Mouse (Mus musculus): ENCODE data around the gene Spdya.
"Not testable (repeated sequence)": the region's sequence is repeated elsewhere in the genome, so short reads cannot be mapped to it uniquely, and the experiment has no call there.

Gene Spdya

DNA sequence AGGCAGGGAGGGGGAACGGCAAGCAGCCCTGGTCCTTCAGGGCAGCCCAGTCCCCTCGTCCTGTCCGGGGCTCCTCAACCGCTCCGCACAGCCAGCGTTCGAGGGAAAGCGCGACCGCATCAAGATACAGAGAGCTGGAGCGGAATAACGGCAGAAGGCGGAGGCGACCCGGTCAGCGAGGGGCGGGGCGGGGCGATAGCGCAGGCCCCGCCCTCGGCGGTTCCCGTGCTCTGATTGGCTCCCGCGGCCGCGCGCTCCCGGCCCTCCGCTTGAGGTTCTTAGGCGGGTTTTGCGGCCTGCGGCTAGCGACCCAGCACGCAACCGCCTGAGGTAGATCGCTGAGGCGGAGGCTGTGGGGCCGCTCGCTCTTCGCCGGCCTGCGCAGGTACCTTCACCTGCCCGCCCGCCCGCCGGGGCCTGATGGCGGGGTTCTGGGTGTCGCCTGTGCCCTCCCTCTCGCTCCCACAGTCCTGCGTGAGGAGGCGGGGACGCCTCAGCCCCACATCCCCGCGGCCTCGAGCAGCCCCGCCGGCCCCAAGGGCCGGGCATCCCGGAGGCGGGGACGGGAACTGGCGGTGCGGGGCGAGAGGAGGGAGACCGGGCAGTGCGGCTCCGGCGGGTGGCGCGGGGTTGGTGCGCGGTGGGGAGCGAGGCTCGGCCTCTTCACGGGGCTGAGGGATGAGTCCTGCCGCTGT, at the start of gene Spdya:
TSS of gene Spdya (plus strand) at position 305 of the 695 bp plus-strand sequence.
- peak; percentile 87 for DNase-seq (ENCODE audit: extremely low read depth, insufficient read length, low spot score)

GRCm38 (mm10) chr17:71506832-71507231, 45.0 kb upstream of the Spdya start:
- no peak for DNase-seq (ENCODE audit: extremely low read depth, insufficient read length, low spot score)

- DNase-seq (ENCODE audit: extremely low read depth, insufficient read length, low spot score): no peak
Measured at GRCm38 (mm10) chr17:71510297-71510696, 41.6 kb upstream of the Spdya start.

- DNase-seq (ENCODE audit: extremely low read depth, insufficient read length, low spot score): no peak
Measured at GRCm38 (mm10) chr17:71526302-71526708, 25.6 kb upstream of the Spdya start.

DNA sequence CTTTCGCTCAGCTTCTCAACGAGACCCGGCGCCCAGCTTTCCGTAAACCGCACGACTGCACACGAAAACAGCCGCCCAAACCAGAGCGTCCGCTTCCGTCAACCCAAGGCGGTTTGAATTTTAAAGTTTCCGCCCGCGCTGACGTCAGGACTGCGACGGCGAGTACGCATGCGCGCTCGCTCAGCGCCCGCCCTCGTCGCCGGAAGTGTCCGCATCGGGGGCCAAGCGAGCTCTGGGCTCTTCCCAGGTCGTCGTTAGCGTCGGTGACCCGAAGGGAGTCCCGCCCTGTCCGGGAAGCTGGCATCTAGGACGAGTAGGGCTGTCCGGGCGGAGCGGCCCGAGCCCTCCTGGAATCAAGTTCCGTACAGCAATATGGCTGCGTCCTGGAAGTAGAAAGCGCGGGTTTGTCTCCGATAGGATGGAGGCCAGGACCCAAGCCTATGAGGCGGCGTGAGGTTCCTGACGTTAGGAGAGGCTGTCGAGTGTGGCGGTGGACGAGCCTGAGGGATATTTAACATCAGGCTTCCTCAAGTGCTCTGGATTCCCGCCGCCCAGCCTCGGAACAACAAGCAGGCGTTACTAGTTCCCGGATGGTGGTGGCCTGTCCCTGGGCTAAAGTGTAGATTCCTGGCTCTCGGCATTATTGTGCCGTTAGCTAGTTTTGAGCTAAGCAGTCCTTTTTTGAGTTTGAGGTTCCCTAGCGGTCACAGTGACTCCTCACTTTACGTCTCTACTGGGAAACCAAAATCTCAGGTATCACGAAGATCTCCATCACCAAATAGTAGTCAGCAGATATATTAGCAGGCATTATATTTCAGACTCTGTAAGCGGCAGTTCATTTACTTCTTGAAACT, 24.9 kb upstream of the Spdya start, which contains the start of gene Ndc80:
TSS of gene Ndc80 (minus strand) at position 147 of the 854 bp plus-strand sequence.
- DNase-seq (ENCODE audit: extremely low read depth, insufficient read length, low spot score): peak; percentile 98

GRCm38 (mm10) chr17:71528042-71528441, 23.8 kb upstream of the Spdya start:
- DNase-seq (ENCODE audit: extremely low read depth, insufficient read length, low spot score): no peak

DNA sequence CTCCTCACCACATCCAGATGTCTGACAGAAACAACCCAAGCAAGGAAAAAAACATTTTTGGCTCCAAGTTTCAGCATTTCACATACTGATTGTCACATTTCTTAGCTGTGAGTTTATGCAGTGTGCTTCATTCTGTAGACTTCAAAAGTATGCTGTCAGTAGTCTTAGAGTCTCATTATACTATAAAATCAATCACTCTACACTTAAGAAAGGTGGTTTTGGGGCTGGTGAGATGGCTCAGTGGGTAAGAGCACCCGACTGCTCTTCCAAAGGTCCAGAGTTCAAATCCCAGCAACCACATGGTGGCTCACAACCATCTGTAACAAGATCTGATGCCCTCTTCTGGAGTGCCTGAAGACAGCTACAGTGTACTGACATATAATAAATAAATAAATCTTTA, 16.3 kb upstream of the Spdya start:
- not testable (repeated sequence) for DNase-seq (ENCODE audit: extremely low read depth, insufficient read length, low spot score)

- no peak for DNase-seq (ENCODE audit: extremely low read depth, insufficient read length, low spot score)
Measured at GRCm38 (mm10) chr17:71537164-71537563, 14.7 kb upstream of the Spdya start.

DNA sequence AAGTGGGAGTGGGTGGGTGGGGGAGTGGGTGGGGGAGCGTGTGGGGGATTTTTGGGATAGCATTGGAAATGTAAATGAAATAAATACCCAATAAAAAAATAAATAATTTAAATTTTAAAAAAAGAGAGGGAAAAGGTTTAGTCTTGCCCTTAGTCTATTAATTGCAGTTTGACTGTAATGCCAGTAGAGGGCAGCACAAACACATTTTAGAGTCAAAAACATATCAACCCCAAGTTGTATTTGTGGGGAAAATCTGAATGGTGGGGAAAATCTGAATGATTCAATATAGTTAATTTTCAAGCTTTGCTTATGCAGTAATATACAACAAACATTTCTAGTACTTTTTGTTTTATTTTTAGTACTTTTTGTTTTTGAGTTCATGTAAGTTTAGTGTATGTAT, 3.3 kb upstream of the Spdya start:
- no peak for DNase-seq (ENCODE audit: extremely low read depth, insufficient read length, low spot score)

DNA sequence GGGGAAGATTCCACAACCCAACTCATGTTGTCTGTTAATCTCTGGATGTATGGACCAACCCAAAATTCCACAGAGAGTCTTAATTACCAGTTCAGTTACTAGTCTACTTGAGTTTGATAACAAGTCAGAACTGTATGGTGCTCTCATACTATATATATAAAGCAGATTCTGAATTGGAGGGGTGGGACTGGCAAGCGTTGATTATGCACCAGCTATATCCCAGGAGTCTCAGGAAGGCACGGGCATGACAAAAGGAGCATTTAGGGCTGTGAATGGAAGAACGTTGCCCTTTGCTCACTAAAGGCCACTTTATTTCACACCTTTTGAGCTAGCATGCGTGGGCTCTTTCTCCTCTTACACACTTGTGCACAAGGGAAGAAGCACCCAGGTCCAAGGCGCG, 511 bp upstream of the Spdya start:
- DNase-seq (ENCODE audit: extremely low read depth, insufficient read length, low spot score): no peak

DNA sequence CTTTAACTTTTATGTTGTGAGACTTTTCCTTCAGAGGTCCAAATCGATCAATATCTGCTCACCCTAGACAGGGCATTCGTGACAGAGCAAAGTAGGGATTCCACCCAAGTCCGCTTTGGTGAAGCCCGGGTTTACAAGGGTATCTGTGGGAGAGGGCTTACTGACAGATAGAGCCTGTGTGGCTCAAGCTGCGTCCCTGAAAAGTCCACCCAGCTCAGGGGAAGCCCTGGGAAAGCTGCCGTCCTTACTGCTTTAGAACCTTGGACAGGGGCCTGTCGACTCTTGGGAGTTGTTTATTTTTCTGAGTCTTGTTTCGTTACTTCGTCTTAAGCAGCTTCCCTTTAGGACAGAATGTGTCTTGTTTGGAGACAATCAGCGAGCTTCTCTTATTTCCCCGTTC, 1.0 kb downstream of the Spdya start:
- no peak for DNase-seq (ENCODE audit: extremely low read depth, insufficient read length, low spot score)

GRCm38 (mm10) chr17:71561631-71562030, 9.8 kb downstream of the Spdya start:
- DNase-seq (ENCODE audit: extremely low read depth, insufficient read length, low spot score): no peak

DNA sequence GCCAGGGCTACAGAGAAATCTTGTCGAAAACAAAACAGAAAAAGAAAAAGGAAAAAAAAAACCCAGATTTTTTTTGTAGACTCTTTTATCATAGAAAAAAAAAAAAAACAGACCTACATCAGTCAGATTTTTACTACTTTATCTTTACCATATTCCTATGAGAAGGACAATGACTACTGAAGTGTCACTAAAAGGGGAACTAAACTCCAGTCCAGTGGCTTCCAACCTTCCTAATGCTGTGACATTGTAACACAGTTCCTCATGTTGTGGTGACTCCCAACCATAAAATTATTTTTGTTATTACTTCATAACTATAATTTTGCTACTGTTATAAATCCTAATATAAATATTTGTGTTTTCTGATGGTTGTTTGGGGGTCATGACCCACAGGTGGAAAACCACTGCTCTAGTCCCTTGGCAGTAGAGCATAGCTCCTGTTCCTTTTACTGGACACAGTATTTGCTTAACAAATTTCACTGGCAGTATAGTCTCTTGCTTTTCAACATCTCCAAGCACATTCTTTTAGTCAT, 27.4 kb downstream of the Spdya start:
- DNase-seq (ENCODE audit: extremely low read depth, insufficient read length, low spot score): no peak

DNA sequence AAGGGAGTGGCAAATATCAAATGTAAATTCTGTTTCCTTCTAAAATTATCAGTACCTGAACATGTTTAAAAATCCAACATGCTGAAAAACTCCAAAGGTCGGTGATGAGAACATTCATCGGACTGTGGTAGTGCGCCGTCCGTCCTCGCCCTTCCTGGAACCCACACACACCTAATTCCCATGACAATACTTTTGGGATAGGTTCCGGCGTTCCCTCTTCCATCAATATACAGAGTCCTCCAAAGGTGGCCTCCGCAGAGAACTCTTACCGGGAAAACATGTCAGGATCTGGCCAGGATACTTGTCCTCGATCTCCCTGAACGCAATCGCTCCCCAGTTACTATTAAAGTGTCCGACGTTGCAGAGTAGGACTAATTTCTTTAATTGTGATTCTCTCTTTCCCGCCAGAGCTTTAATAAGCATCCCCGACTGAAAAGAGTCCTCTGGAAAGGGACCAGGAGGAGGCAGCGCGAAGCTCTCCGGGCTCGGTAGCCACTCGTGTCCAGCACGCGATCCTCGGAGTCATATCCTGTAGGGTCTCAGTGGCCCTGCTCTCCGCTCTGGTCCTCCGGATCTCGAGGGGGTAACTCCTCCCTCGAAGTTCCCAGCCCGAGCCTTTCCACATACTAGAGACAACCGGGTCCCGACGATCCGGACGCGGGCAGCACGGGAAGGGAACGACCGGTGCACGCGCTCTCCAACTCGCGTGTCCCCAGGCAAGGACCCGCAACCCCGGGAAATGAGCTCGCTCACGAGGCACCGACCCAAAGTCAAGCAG, 46.2 kb downstream of the Spdya start:
- no peak for DNase-seq (ENCODE audit: extremely low read depth, insufficient read length, low spot score)

DNA sequence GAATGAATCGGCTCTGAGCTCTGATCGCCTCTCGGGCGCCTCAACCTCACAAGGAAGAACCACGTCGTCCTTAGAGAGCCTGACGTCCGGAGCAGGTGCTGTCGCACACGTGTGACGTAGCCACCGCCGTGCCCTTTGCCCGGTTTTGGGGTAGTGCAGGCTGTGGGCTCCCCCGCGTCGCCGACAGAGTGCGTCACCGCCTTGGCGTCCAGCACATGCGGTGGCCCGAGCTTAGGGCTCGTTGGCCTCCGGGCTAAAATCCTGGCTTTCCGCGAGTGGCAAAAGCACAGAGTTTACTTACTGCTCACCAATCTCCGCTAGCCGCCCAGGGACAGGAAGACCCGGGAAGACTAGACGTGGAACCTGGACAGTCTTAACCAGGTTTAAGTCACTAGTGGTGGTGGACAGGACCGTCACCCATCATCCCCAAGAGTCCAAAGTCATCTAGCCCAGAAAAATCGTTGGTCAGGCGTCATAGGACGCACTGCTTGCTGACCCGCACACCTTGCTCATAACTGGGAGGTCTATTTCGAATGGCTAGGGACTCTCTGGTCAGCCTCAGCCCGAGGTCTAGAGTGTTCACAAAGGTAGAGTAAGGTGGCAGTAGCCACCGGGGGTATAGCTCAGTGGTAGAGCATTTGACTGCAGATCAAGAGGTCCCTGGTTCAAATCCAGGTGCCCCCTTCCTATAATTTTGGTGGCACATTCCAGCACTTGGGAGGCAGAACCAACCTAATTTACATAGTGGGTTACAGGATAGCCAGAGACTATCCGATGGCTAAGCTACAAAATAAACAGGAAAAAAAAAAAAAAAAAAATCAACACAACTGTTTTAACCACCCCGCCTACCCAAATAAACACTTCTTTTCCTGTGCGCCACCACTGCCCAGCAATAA, 47.0 kb downstream of the Spdya start:
- peak; percentile 91 for DNase-seq (ENCODE audit: extremely low read depth, insufficient read length, low spot score)

DNA sequence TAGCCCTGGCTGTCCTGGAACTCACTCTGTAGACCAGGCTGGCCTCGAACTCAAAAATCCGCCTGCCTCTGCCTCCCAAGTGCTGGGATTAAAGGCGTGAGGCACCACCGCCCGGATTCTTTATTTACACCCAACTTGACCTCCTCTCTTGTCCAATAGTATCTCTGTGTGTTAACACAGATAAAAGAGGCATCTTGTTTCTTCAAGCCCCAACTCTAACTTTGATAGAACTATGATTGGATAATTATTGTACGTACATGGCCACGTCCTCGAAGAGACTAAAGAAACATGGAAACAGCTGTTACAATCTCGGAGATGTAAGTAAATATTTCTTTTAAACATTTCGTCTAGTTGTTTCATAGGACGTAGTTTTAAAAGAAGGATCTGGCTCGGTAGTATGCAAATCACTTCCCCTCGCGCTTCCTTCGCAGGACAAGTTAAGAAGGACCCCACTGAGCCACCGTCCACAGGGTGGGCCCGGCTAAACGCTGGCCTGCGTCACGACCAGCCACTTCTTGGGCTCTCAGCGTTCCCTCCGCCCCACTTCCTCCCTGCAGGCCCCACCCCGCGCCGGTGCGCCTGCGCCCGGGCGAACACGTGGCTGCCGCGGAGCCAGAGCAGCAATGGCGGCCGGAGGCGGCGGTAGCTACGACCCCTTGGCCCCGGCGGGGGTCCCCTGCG, 63.9 kb downstream of the Spdya start, which contains the start of gene Wdr43:
TSS of gene Wdr43 (plus strand) at position 258 of the 681 bp plus-strand sequence.
- DNase-seq (ENCODE audit: extremely low read depth, insufficient read length, low spot score): peak; percentile 97

DNA sequence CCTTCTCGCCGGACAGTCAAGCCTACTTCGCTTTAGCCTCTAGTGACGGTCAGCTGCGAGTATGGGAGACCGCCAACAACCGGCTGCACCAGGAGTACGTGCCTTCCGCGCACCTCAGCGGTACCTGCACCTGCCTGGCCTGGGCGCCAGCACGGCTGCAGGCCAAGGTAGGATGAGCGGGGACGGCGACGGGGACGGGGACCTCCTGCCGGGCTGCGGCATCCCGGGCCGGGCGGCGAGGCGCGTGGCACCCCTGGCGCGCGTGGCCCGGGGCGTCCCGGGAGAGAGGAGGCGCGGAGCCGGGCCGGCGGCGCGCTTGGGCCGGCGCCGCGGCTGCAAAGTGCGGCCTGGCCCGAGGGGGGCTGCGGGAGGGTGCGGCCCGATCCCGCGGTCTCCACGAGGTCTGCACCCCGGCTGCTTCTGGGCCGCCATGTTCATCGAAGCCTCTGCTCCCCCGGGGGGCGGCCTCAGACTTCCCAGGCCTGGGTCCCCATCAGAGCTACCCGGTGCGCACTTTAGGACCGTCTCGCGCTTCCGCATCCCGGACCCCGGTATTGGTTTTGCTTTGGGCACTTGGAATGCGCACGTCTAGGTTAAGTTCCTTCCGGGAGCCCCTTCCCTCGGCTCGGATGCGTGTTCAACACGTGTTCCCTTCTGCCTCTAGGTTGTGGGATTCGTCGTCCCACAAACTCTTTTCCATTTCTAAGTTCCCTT, 64.6 kb downstream of the Spdya start:
- peak; percentile 58 for DNase-seq (ENCODE audit: extremely low read depth, insufficient read length, low spot score)

- DNase-seq (ENCODE audit: extremely low read depth, insufficient read length, low spot score): no peak
Measured at GRCm38 (mm10) chr17:71617033-71617362, 65.1 kb downstream of the Spdya start.

GRCm38 (mm10) chr17:71617974-71618373, 66.1 kb downstream of the Spdya start:
- no peak for DNase-seq (ENCODE audit: extremely low read depth, insufficient read length, low spot score)

Data from 3134 (cell line).